Mouse (Mus musculus) adrenal gland, adult 18-20 months (tissue): ENCODE data around the gene Nup37. TPM values are rescaled to one million over a fixed set of nuclear protein-coding genes. Genes with fewer than 3 reads are reported as not detected.

Source experiments
- DNase-seq, 2 experiments: peaks; one replicate each; pipeline ENCODE4 v3.0.0; 2021 to 2022; ENCODE audit warnings: low spot score in 2 of 2
- total RNA-seq, 2 experiments: library from RNA; stranded (reverse); gene quantifications; 1 replicate in 1 of 2; 2 replicates in 1 of 2; pipeline ENCODE4 v1.2.3; 2021

Nup37 gene
- total RNA-seq, 2 experiments from 2014 or later: 6.9 to 8.4 TPM

- DNase-seq: no peak
Observed at GRCm38 (mm10) chr10:88225421-88225820, 78.6 kb downstream of the Nup37 start.

- no peak for DNase-seq
Observed at GRCm38 (mm10) chr10:88227962-88228361, 81.2 kb downstream of the Nup37 start.

Other genes starting within 250 kb of the Nup37 start
- gene Pmch, start 55.9 kb upstream of the Nup37 start, total RNA-seq: not detected
- gene Parpbp, start 51 bp upstream of the Nup37 start, total RNA-seq: under 1 TPM; 0.23 to 0.48 TPM
- gene Washc3, start 54.1 kb downstream of the Nup37 start, total RNA-seq: 10 to 100 TPM; 39.4 to 48.6 TPM
- 10 to 100 TPM in 1 of 2 experiments, 1 to 10 TPM in 1; 7.4 to 22.3 TPM for gene Dram1, start 232.1 kb downstream of the Nup37 start, total RNA-seq
- gene Gnptab, start 232.1 kb downstream of the Nup37 start, total RNA-seq: 10 to 100 TPM; 29.2 to 36.0 TPM